ENCODE assay signal across 18 mouse cellular contexts in genomic region chr11:107931721-107932120, GRCm38 (mm10).
"Had no signal": no experiment of that assay in that cellular context is flagged by ENCODE, and none has a peak within 500 bp of the region (broad histone marks: within the 10 kb centered on the region; RNA-seq: fewer than 3 reads in every experiment).

No protein-coding gene starts in this region.

- H3K27me3 ChIP-seq: limb, embryonic 12.5 days; liver, embryonic 13.5 days; megakaryocyte, embryonic 14.5 days; midbrain, embryonic 15.5 days; neural tube, embryonic 13.5 days; stomach, embryonic 15.5 days had no signal

- H3K9me3 ChIP-seq: limb, embryonic 12.5 days; liver, embryonic 13.5 days; megakaryocyte, embryonic 14.5 days; neural tube, embryonic 13.5 days; stomach, embryonic 15.5 days had no signal

- H3K36me3 ChIP-seq: limb, embryonic 12.5 days; liver, embryonic 13.5 days; midbrain, embryonic 15.5 days; neural tube, embryonic 13.5 days; stomach, embryonic 15.5 days had no signal

- H3K4me1 ChIP-seq: liver, embryonic 13.5 days; megakaryocyte, embryonic 14.5 days; midbrain, embryonic 15.5 days; neural tube, embryonic 13.5 days; stomach, embryonic 15.5 days had no signal

- DNase-seq: kidney, adult 11 months; kidney, adult 9 months; kidney, postnatal 36 days; layer of hippocampus, adult 9-11 months; layer of hippocampus, postnatal 36 days; liver; liver, embryonic 13.5 days; liver, postnatal 0 days; retina, postnatal 1 day; right cerebral cortex, postnatal 4 days; spleen, adult 18-20 months; thymus, adult 2 months; thymus, postnatal 25 days had no signal

- H3K4me3 ChIP-seq: limb, embryonic 12.5 days; liver, embryonic 13.5 days; megakaryocyte, embryonic 14.5 days; midbrain, embryonic 15.5 days; neural tube, embryonic 13.5 days; stomach, embryonic 15.5 days had no signal
